Mouse (Mus musculus) erythroid progenitor cell, adult 5-6 weeks (primary cell): ENCODE measurements around the gene Rfx6. TPM values are rescaled to one million over a fixed set of nuclear protein-coding genes. Genes with fewer than 3 reads are reported as not detected.

Experiments
- ATAC-seq: replicated peaks from 2 replicates; pipeline ENCODE4 v1.8.0; 2016; ENCODE audit warnings: moderate number of reproducible peaks, mild to moderate bottlenecking, moderate TSS enrichment, inconsistent platforms; ENCODE audit not compliant: poor library complexity, low FRiP score, severe bottlenecking
- total RNA-seq, 2 experiments: library from RNA; stranded (forward) in 1 of 2; stranded (reverse) in 1 of 2; fragments of 150-400 nt in 1 of 2; fragments of 186-747, 209-891 nt in 1 of 2; gene quantifications; 2 replicates each; pipeline versions ENCODE4 v1.2.3 to v1.2.4; 2015 to 2017; ENCODE audit warnings: low replicate concordance in 2 of 2

Rfx6 gene
- total RNA-seq (2015; ENCODE audit: low replicate concordance) (not detected in 2 replicates), total RNA-seq (2017; ENCODE audit: low replicate concordance) (not detected in 2 replicates)

GRCm38 (mm10) chr10:51677548-51678250 is at the start of gene Rfx6:
Rfx6 (plus strand) TSS chr10:51677756.
- no peak for ATAC-seq

- no peak for ATAC-seq
These were observed 46.0 kb upstream of the Rfx6 start, which contains the start of gene Gprc6a for GRCm38 (mm10) chr10:51631411-51632136. Gprc6a (minus strand) TSS chr10:51631461.

- ATAC-seq, result no peak
These were observed 27.9 kb upstream of the Rfx6 start for GRCm38 (mm10) chr10:51649506-51650221.

GRCm38 (mm10) chr10:51657324-51657723 is 20.2 kb upstream of the Rfx6 start:
- ATAC-seq, result no peak

- no peak for ATAC-seq
These were observed 8.2 kb upstream of the Rfx6 start for GRCm38 (mm10) chr10:51669334-51669733.

- ATAC-seq, result no peak
These were observed 6.0 kb upstream of the Rfx6 start for GRCm38 (mm10) chr10:51671583-51671982.

- ATAC-seq, result no peak
These were observed 5.3 kb upstream of the Rfx6 start for GRCm38 (mm10) chr10:51672082-51672779.

- ATAC-seq, result no peak
These were observed 689 bp downstream of the Rfx6 start for GRCm38 (mm10) chr10:51678251-51678639.

- no peak for ATAC-seq
These were observed 43.3 kb downstream of the Rfx6 start for GRCm38 (mm10) chr10:51720904-51721303.

- no peak for ATAC-seq
These were observed 83.9 kb downstream of the Rfx6 start for GRCm38 (mm10) chr10:51761436-51761835.

GRCm38 (mm10) chr10:51763241-51763640 is 85.7 kb downstream of the Rfx6 start:
- ATAC-seq, result no peak

- no peak for ATAC-seq
These were observed 90.9 kb downstream of the Rfx6 start for GRCm38 (mm10) chr10:51768445-51768844.

GRCm38 (mm10) chr10:51769252-51769651 is 91.7 kb downstream of the Rfx6 start:
- ATAC-seq, result no peak

- no peak for ATAC-seq
These were observed 102.1 kb downstream of the Rfx6 start for GRCm38 (mm10) chr10:51779648-51780047.

Other genes starting within 250 kb of the Rfx6 start
- 1.4 and 7.5 TPM in 2 replicates for gene Gm49339, start 197.1 kb upstream of the Rfx6 start, total RNA-seq (2015; ENCODE audit: low replicate concordance)
- gene Gm49339, start 197.1 kb upstream of the Rfx6 start, total RNA-seq (2017; ENCODE audit: low replicate concordance), result 0.23 TPM in 1 of 2 replicates, not detected in the other
- 43.6 and 98.5 TPM in 2 replicates for gene Lilr4b, start 197.1 kb upstream of the Rfx6 start, total RNA-seq (2015; ENCODE audit: low replicate concordance)
- 12.3 and 18.1 TPM in 2 replicates for gene Lilr4b, start 197.1 kb upstream of the Rfx6 start, total RNA-seq (2017; ENCODE audit: low replicate concordance)
- 39.4 and 59.8 TPM in 2 replicates for gene Lilrb4a, start 186.8 kb upstream of the Rfx6 start, total RNA-seq (2015; ENCODE audit: low replicate concordance)
- gene Lilrb4a, start 186.8 kb upstream of the Rfx6 start, total RNA-seq (2017; ENCODE audit: low replicate concordance), result 31.7 and 34.6 TPM in 2 replicates
- not detected in 2 replicates for gene Fam162b, start 87.2 kb upstream of the Rfx6 start, total RNA-seq (2015; ENCODE audit: low replicate concordance)
- not detected in 2 replicates for gene Fam162b, start 87.2 kb upstream of the Rfx6 start, total RNA-seq (2017; ENCODE audit: low replicate concordance)
- not detected in 2 replicates for gene Gprc6a, start 46.3 kb upstream of the Rfx6 start, total RNA-seq (2015; ENCODE audit: low replicate concordance)
- not detected in 2 replicates for gene Gprc6a, start 46.3 kb upstream of the Rfx6 start, total RNA-seq (2017; ENCODE audit: low replicate concordance)